Mouse (Mus musculus): ENCODE measurements around the gene Slc10a7.

GRCm38 (mm10) chr8:78467889-78468288 is 41.3 kb upstream of the Slc10a7 start:
- TF ChIP-seq ZKSCAN1 (IDR thresholded peaks at IDR 0.05; ENCODE audit: low read depth, low read length) (no peak), EP300 (IDR thresholded peaks at IDR 0.05; ENCODE audit: low read depth in 1 of 2, low read length in 2 of 2) (no peak), MXI1 (IDR thresholded peaks at IDR 0.05; ENCODE audit: low read depth, low read length) (no peak), CTCF (IDR thresholded peaks at IDR 0.05 in 2 of 3, conservative IDR thresholded peaks at IDR 0.05 in 1 of 3; ENCODE audit: control insufficient read depth in 1 of 3, insufficient read depth in 1 of 3, low read depth in 2 of 3, low read length in 3 of 3, poor library complexity in 1 of 3, severe bottlenecking in 1 of 3) (peak in 1 of 3 experiments; percentile 40; a peak in 2 of 6 replicates), TAL1 (IDR thresholded peaks at IDR 0.05; ENCODE audit: low read length) (no peak), SIN3A (IDR thresholded peaks at IDR 0.05; ENCODE audit: low read length) (no peak)

Measured in MEL (cell line).